Mouse (Mus musculus): ENCODE measurements around the gene Bcl9l. TPM values are rescaled to one million over a fixed set of nuclear protein-coding genes. Genes with fewer than 3 reads are reported as not detected.

The Bcl9l gene
- total and polyA plus RNA-seq, 3 experiments, result 0.58 to 5.1 TPM; not detected in 1

DNA sequence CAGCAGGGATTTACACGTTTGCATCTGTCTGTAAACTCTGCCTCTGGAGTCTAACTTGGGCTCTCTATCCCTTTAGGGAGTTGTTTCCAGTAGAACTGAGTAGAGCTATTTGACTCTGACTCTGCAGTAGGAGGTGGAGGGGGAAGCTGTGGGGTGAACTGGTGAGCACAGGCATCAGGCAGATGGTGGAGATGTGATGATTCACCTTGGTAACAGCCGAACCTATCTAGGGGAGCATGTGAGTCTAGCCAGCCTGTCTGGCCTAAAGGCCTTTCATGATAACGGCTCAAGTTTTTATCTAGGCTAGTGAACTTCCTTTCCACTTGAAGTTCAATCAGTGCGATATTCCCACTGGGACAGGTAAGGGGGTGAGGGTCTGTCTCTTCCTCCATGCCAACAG is 34.7 kb downstream of the Bcl9l start:
- Histone ChIP-seq H3K4me3 (ENCODE audit: control insufficient read depth in 1 of 2, insufficient read depth in 1 of 2, low read depth in 2 of 2, low read length in 2 of 2) (no peak overlapping the region), H3K4me1 (ENCODE audit: control insufficient read depth in 1 of 2, insufficient read depth in 2 of 2, low read length in 2 of 2) (peaks cover 0 to 28% of the 10 kb centered on the region in 2 experiments; a peak in 3 of 4 replicates), H3K79me2 (ENCODE audit: control insufficient read depth, insufficient read depth, low read length, poor library complexity) (no peaks in the 10 kb centered on the region), H3K36me3 (ENCODE audit: control insufficient read depth in 1 of 2, insufficient read depth in 2 of 2, low read length in 2 of 2) (peaks cover 0 to 19% of the 10 kb centered on the region in 2 experiments; a peak in 2 of 4 replicates), H3K27ac (ENCODE audit: control insufficient read depth, low read depth, low read length) (no peak overlapping the region), H3K27me3 (ENCODE audit: control insufficient read depth in 1 of 2, insufficient read depth in 2 of 2, low read length in 2 of 2) (no peaks in the 10 kb centered on the region), H3K9ac (ENCODE audit: control insufficient read depth, low read depth, low read length, poor library complexity, severe bottlenecking) (no peak overlapping the region), H3K9me3 (replicated peaks; ENCODE audit: insufficient read depth, low read length) (no peaks in the 10 kb centered on the region)
- peak; percentile 76 for DNase-seq (ENCODE audit: low read depth, low spot score)
- TF ChIP-seq E2F4 (IDR thresholded peaks at IDR 0.05; ENCODE audit: borderline replicate concordance, low read depth, low read length), result no peak
- TF ChIP-seq TCF12 (IDR thresholded peaks at IDR 0.05; ENCODE audit: low read depth, low read length), result peak; percentile 60; the same call in 1 of the 2 replicates
- TF ChIP-seq TAL1 (IDR thresholded peaks at IDR 0.05; ENCODE audit: low read length), result peak; percentile 57
- no peak for TF ChIP-seq ELF1 (IDR thresholded peaks at IDR 0.05; ENCODE audit: low read depth, low read length)
- peak; percentile 77 for TF ChIP-seq GATA1 (IDR thresholded peaks at IDR 0.05; ENCODE audit: low read depth, low read length)
- TF ChIP-seq SIN3A (IDR thresholded peaks at IDR 0.05; ENCODE audit: low read length), result no peak
- TF ChIP-seq EP300 (IDR thresholded peaks at IDR 0.05; ENCODE audit: low read depth in 1 of 2, low read length in 2 of 2), result peak; percentile 71 to 75
- TF ChIP-seq MAX (IDR thresholded peaks at IDR 0.05; ENCODE audit: low read length), result no peak
- no peak for TF ChIP-seq CTCF (IDR thresholded peaks at IDR 0.05 in 2 of 3, conservative IDR thresholded peaks at IDR 0.05 in 1 of 3; ENCODE audit: control insufficient read depth in 1 of 3, insufficient read depth in 1 of 3, low read depth in 2 of 3, low read length in 3 of 3, poor library complexity in 1 of 3, severe bottlenecking in 1 of 3)

DNA sequence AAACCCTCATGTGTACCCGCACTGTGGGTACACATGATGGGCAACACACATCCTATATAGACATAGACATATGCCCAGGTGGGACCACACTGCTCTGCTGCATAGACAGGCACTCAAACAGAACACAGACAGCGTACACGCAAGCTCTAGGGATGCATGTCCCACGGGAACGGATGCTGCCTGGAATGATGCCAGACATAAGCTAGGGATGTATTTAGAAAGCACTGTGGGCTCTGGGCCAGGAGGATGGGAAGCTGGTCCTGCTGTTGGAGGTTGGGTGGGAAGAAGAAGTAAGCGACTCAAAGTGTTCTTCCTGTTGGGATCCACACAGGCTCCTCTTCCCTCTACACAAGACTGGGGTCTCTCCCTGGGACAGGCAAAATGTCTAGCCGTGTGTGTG is 35.4 kb downstream of the Bcl9l start:
- H3K36me3 ChIP-seq (ENCODE audit: control insufficient read depth in 1 of 2, insufficient read depth in 2 of 2, low read length in 2 of 2), result peaks cover 0 to 18% of the 10 kb centered on the region in 2 experiments; a peak in 2 of 4 replicates
- no peak for TF ChIP-seq TAL1 (IDR thresholded peaks at IDR 0.05; ENCODE audit: low read length)
- no peaks in the 10 kb centered on the region for H3K9me3 ChIP-seq (replicated peaks; ENCODE audit: insufficient read depth, low read length)
- no peak for DNase-seq (ENCODE audit: low read depth, low spot score)
- no peak overlapping the region for H3K9ac ChIP-seq (ENCODE audit: control insufficient read depth, low read depth, low read length, poor library complexity, severe bottlenecking)
- H3K27me3 ChIP-seq (ENCODE audit: control insufficient read depth in 1 of 2, insufficient read depth in 2 of 2, low read length in 2 of 2), result no peaks in the 10 kb centered on the region
- H3K4me3 ChIP-seq (ENCODE audit: control insufficient read depth in 1 of 2, insufficient read depth in 1 of 2, low read depth in 2 of 2, low read length in 2 of 2), result no peak overlapping the region
- no peaks in the 10 kb centered on the region for H3K79me2 ChIP-seq (ENCODE audit: control insufficient read depth, insufficient read depth, low read length, poor library complexity)
- H3K4me1 ChIP-seq (ENCODE audit: control insufficient read depth in 1 of 2, insufficient read depth in 2 of 2, low read length in 2 of 2), result peaks cover 0 to 24% of the 10 kb centered on the region in 2 experiments; a peak in 3 of 4 replicates
- no peak overlapping the region for H3K27ac ChIP-seq (ENCODE audit: control insufficient read depth, low read depth, low read length)

DNA sequence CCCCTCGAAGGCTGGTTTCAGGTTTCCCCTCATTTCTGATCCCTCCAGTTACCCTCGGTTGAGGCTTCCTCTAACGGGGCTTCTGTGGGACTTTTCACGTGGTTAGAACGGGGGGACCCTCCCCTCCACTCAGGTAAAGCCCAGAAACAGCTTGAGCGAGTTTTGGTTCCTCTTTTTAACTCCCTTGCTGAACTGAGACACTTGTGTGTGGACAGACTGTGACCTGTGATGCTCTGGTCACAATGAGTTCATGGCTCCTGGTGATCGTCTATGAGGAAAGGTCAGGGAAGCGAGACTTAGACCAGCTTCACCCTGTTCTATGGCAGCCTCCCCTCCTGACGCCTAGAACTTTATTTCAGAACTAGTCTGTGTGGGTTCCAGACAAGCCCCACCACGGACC is 39.3 kb downstream of the Bcl9l start:
- TF ChIP-seq POLR2A (IDR thresholded peaks at IDR 0.05; ENCODE audit: control insufficient read depth in 1 of 2, insufficient read depth in 1 of 2, low read depth in 1 of 2, low read length in 2 of 2, poor library complexity in 1 of 2) (no peak), ZKSCAN1 (IDR thresholded peaks at IDR 0.05; ENCODE audit: low read depth, low read length) (no peak), JUND (IDR thresholded peaks at IDR 0.05; ENCODE audit: low read depth, low read length) (no peak), CHD1 (IDR thresholded peaks at IDR 0.05; ENCODE audit: low read depth, low read length) (no peak), MYB (IDR thresholded peaks at IDR 0.05; ENCODE audit: low read depth, low read length) (no peak), SMC3 (IDR thresholded peaks at IDR 0.05; ENCODE audit: low read depth, low read length) (no peak), GABPA (IDR thresholded peaks at IDR 0.05; ENCODE audit: low read depth, low read length) (no peak)
- DNase-seq (ENCODE audit: low read depth, low spot score), result no peak
- Histone ChIP-seq H3K36me3 (ENCODE audit: control insufficient read depth in 1 of 2, insufficient read depth in 2 of 2, low read length in 2 of 2) (peaks cover 0 to 8% of the 10 kb centered on the region in 2 experiments; a peak in 2 of 4 replicates), H3K79me2 (ENCODE audit: control insufficient read depth, insufficient read depth, low read length, poor library complexity) (no peaks in the 10 kb centered on the region), H3K27me3 (ENCODE audit: control insufficient read depth in 1 of 2, insufficient read depth in 2 of 2, low read length in 2 of 2) (no peaks in the 10 kb centered on the region; a peak in 1 of 4 replicates), H3K4me1 (ENCODE audit: control insufficient read depth in 1 of 2, insufficient read depth in 2 of 2, low read length in 2 of 2) (peaks cover 0 to 11% of the 10 kb centered on the region in 2 experiments; a peak in 2 of 4 replicates), H3K4me3 (ENCODE audit: control insufficient read depth in 1 of 2, insufficient read depth in 1 of 2, low read depth in 2 of 2, low read length in 2 of 2) (no peak overlapping the region), H3K27ac (ENCODE audit: control insufficient read depth, low read depth, low read length) (no peak overlapping the region), H3K9me3 (replicated peaks; ENCODE audit: insufficient read depth, low read length) (no peaks in the 10 kb centered on the region), H3K9ac (ENCODE audit: control insufficient read depth, low read depth, low read length, poor library complexity, severe bottlenecking) (peak overlapping the region; percentile 8; the same call in 1 of the 2 replicates)
